Mouse (Mus musculus): ENCODE results near the gene Gse1.

GRCm38 (mm10) chr8:120341124-120341523 lies 112.9 kb downstream of the Gse1 start:
- TF ChIP-seq CTCF (IDR thresholded peaks at IDR 0.05) (no peak), POLR2A (IDR thresholded peaks at IDR 0.05; ENCODE audit: insufficient read depth, low read depth, low read length) (no peak)

All from heart, adult 2 months (tissue).